Mouse (Mus musculus) olfactory bulb, adult 2 months (tissue): ENCODE measurements at regions not wholly inside any gene's neighbourhood (a gene's known extent, or its start where the extent isn't known, plus 50 kb on each side); places are given as distances from the start of the nearest gene placed in this dataset.

ENCODE experiments used
- CTCF ChIP-seq: fragments of 200-500 bp; IDR thresholded peaks from 2 replicates; pipeline ENCODE4 v1.5.1; 2012; ENCODE audit warnings: low read depth, mild to moderate bottlenecking, low read length, moderate library complexity; ENCODE audit not compliant: insufficient read depth
- POLR2A ChIP-seq: fragments of 200-500 bp; IDR thresholded peaks from 2 replicates; pipeline ENCODE4 v1.6.1; 2012; ENCODE audit warnings: mild to moderate bottlenecking, low read depth, low read length, moderate library complexity; ENCODE audit not compliant: insufficient read depth

GRCm38 (mm10) chr2:92723618-92724263 lies 124.2 kb downstream of the Chst1 start:
- TF ChIP-seq CTCF, result no peak
- TF ChIP-seq POLR2A, result no peak
